Mouse (Mus musculus): ENCODE results near the gene Mdm2.
"Not testable (repeated sequence)": the region's sequence is repeated elsewhere in the genome, so short reads cannot be mapped to it uniquely, and the experiment has no call there.

The Mdm2 gene

GRCm38 (mm10) chr10:117713466-117713865 is 2.9 kb upstream of the Mdm2 start:
- DNase-seq (ENCODE audit: low spot score in 2 of 2): no peak

- no peak for DNase-seq (ENCODE audit: low spot score in 2 of 2)
These were observed 2.3 kb upstream of the Mdm2 start for GRCm38 (mm10) chr10:117712871-117713270.

GRCm38 (mm10) chr10:117712191-117712754 is 1.7 kb upstream of the Mdm2 start:
- DNase-seq (ENCODE audit: low spot score in 2 of 2): no peak

- no peak for DNase-seq (ENCODE audit: low spot score in 2 of 2)
These were observed 850 bp upstream of the Mdm2 start for GRCm38 (mm10) chr10:117711408-117711807.

- peak; percentile 55 to 69 for DNase-seq (ENCODE audit: low spot score in 2 of 2)
These were observed 491 bp downstream of the Mdm2 start for GRCm38 (mm10) chr10:117709930-117710603.

- DNase-seq (ENCODE audit: low spot score in 2 of 2): no peak
These were observed 1.2 kb downstream of the Mdm2 start for GRCm38 (mm10) chr10:117709326-117709830.

GRCm38 (mm10) chr10:117708856-117709255 is 1.7 kb downstream of the Mdm2 start:
- DNase-seq (ENCODE audit: low spot score in 2 of 2): no peak

GRCm38 (mm10) chr10:117708376-117708775 is 2.2 kb downstream of the Mdm2 start:
- DNase-seq (ENCODE audit: low spot score in 2 of 2): no peak

- no peak for DNase-seq (ENCODE audit: low spot score in 2 of 2)
These were observed 3.3 kb downstream of the Mdm2 start for GRCm38 (mm10) chr10:117707114-117707838.

- no peak for DNase-seq (ENCODE audit: low spot score in 2 of 2)
These were observed 4.1 kb downstream of the Mdm2 start for GRCm38 (mm10) chr10:117706440-117706839.

GRCm38 (mm10) chr10:117705806-117706205 is 4.8 kb downstream of the Mdm2 start:
- DNase-seq (ENCODE audit: low spot score in 2 of 2): no peak

GRCm38 (mm10) chr10:117704964-117705335 is 5.6 kb downstream of the Mdm2 start:
- no peak for DNase-seq (ENCODE audit: low spot score in 2 of 2)

GRCm38 (mm10) chr10:117704314-117704963 is 6.1 kb downstream of the Mdm2 start:
- not testable (repeated sequence) for DNase-seq (ENCODE audit: low spot score in 2 of 2)

- no peak for DNase-seq (ENCODE audit: low spot score in 2 of 2)
These were observed 7.1 kb downstream of the Mdm2 start for GRCm38 (mm10) chr10:117703506-117703905.

- DNase-seq (ENCODE audit: low spot score in 2 of 2): no peak
These were observed 8.3 kb downstream of the Mdm2 start for GRCm38 (mm10) chr10:117702024-117702833.

- DNase-seq (ENCODE audit: low spot score in 2 of 2): no peak
These were observed 9.3 kb downstream of the Mdm2 start for GRCm38 (mm10) chr10:117701034-117701829.

GRCm38 (mm10) chr10:117700450-117700849 is 10.1 kb downstream of the Mdm2 start:
- DNase-seq (ENCODE audit: low spot score in 2 of 2): no peak

- DNase-seq (ENCODE audit: low spot score in 2 of 2): no peak
These were observed 10.6 kb downstream of the Mdm2 start for GRCm38 (mm10) chr10:117699914-117700313.

GRCm38 (mm10) chr10:117698313-117699138 is 12.0 kb downstream of the Mdm2 start:
- DNase-seq (ENCODE audit: low spot score in 2 of 2): no peak

All from right cerebral cortex, adult 2 months (tissue).